Mouse (Mus musculus) forelimb bud, embryonic 11.5 days (tissue): ENCODE results near the gene 4930558K02Rik.

ENCODE experiments used
- DNase-seq: peaks from one replicate; pipeline ENCODE4 v3.0.0-alpha.2; 2012; ENCODE audit warnings: low read depth, low spot score

The 4930558K02Rik gene

DNA sequence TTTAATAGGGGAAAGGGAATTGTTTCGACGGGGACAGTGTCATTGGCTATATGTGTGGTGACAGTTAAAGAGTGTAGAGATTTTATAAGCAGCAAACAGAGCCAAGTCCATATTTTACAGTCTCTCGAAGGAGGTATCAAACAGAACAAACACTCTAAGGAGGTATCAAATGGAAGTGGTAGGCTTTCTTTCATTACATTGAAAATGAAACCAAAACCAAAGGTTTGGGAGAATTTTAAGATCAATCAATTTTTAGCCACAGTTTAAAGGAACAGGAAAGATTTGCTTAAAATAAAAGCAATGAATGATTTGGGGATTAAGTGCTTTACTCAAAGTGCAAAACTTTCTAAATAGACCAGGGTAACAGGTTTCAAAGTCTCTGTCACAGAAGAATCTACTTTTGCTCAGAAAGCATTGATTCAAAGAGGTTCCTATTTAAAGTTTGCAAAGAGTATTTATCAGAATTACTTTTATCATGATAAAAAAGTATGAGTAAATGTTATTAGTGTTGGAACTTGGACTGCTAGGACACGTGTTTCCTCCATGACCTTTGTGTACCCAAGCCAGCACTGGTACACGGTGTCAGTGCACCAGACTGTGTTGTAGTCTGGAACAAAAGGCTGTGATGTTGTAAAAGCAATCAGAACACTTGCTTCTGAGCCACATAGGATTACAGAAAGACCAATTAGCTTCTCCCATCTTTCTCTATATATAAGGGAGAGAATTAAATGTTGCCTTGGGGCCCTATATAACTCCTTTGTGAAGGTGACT lies 28.2 kb downstream of the 4930558K02Rik start:
- no peak for DNase-seq

DNA sequence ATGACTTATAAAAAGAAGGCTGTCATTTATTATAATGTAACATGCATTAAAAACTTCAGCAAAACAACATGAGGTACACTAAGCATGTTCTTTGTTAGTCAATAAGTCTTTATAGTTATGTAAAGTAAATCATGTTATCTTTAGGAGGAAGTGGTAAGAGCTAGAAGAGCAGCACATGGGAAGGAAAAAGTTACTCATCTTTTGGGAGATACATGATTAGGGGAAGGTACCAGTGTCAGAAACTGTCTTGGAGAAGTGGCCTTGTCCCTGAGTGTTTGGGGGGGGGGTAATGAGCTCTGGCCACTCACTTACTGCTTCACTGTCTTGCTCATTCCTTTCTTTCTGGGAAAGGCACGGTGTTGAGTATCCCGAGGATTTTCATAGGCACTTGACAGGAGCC lies 37.4 kb downstream of the 4930558K02Rik start:
- DNase-seq: no peak

DNA sequence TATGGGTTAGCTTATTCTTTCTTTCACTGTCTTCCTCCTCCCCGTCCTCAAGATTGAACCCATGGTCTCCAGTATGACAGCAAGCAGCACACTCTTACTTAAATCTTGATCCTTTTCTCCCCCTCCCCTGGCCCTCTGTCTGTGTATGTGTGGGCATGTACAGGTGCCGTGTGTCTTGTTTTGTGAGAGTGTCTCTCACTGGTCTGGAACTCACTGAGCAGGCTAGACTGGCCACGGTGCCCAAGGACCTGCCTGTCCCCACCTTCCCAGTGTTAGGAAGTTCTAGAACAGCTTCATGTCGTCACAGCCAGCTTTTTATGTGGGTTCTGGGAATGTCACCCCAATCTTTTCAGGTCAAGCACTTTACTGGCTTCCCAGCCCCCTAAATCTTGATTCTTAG lies 47.1 kb downstream of the 4930558K02Rik start:
- no peak for DNase-seq

DNA sequence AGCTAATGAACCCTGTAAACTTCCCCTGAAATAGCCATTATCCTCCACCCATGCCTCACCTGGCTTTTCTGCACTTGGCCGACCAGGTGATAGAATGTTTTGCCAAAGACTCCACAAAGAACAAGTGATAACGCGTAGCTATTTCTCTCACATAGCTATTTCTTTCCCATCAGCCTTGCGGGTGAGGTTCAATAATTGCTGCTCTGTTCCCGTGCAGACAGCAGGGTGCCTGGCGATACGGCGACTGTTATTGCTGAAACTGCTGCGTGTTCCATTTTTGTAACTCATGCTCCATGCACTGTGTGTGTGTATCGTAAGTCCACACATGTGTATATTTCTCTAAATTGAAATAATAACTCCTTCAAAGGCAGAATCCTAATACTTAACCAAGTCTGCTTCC lies 47.6 kb downstream of the 4930558K02Rik start:
- DNase-seq: no peak

DNA sequence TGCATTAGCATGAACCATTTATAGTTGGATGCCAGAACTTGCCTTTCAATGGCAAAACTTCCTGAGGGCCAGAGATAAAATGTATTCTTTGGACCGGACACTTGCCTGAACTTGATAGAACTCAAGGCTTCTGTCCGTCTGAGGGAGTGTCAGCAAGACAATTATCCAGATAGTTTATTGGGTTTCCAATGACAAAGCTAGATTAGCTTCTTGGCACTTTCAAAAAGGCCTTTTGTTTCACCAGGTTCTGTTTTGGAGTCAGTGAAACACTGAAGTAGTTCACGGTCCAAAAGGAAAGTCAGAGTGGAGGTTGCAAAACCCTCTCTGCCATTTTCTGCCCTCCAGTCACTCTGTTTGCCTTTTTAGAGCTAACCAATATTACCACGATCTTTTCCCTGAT lies 48.1 kb downstream of the 4930558K02Rik start:
- DNase-seq: no peak

DNA sequence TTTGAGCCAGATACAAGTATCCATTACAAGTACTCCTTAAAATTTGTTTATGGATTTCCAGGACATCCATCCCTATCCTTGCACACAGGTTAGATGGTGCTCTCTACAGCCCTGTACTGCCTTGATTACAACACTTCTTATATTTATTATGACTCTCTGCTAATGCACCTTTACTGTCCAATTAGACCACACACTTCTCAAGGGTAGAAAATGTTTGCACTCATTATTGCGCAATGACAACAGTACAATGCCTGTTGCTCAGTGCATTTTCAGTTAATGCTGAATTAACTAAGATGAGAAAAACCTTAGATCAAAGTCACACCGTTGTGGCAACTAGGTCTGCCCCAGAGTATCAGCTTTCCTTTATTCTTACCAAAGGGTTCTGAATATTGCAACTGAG lies 51.5 kb downstream of the 4930558K02Rik start:
- no peak for DNase-seq

DNA sequence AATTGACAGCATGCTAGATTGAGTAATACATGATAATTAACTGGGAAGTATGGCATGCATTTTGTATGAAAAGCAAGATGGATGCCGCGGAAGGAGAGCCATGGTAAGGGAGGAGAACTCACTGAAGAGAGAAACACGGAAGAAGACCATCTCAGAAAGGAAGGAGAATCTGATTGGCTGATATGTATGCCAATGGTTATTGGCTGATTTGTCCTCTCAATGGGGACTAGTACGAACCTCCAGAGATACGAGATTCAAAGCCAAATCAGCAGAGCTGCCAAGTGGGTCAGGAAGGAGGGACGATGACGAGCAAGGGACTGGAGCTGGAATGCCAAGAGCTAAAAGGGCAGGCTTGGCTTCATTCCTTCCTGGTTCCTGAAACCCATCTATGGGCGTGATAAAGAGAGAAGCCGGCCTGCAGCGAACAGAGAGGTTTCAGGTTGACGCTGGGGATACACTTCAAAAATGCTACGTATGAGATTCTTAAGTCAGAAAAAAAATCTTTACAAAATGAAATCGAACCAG lies 54.1 kb downstream of the 4930558K02Rik start:
- DNase-seq: no peak

DNA sequence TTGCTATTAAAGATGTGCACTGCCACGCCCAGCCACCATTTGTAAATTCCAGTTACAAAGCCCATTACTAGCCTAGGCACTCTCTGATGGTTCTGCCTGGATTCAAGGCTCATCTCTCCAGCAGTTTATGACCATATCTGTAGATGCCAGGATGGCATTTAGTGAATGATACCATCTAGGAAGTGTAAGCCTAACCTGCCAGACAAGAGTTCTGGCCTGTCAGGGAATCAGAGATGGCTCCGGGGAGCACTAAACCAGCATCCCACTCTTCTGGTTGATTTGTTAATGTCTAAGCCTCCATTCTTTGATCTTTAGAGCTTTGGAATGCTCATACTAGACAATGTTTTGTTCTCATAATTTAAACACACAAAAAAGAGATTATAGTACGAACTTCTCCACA lies 55.1 kb downstream of the 4930558K02Rik start:
- DNase-seq: no peak

DNA sequence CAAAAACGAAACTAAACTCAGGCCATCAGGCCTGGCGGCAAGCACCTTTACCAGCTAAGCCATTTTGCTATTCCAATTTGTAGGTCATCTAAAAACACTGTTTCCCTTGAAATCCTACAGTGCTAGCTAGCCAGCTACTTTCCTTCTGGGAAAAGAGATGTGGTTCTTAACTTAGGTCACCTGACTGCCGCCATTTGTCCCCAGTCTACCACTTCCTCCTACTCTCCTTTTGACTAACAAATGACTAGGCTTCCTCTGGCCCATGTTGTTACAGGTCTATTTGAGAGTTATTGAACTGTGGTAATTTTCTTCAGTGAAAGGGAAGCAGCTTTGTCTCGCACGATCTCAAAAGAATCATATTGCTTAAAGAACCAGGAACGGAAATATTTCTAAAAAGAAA lies 57.5 kb downstream of the 4930558K02Rik start:
- DNase-seq: no peak

DNA sequence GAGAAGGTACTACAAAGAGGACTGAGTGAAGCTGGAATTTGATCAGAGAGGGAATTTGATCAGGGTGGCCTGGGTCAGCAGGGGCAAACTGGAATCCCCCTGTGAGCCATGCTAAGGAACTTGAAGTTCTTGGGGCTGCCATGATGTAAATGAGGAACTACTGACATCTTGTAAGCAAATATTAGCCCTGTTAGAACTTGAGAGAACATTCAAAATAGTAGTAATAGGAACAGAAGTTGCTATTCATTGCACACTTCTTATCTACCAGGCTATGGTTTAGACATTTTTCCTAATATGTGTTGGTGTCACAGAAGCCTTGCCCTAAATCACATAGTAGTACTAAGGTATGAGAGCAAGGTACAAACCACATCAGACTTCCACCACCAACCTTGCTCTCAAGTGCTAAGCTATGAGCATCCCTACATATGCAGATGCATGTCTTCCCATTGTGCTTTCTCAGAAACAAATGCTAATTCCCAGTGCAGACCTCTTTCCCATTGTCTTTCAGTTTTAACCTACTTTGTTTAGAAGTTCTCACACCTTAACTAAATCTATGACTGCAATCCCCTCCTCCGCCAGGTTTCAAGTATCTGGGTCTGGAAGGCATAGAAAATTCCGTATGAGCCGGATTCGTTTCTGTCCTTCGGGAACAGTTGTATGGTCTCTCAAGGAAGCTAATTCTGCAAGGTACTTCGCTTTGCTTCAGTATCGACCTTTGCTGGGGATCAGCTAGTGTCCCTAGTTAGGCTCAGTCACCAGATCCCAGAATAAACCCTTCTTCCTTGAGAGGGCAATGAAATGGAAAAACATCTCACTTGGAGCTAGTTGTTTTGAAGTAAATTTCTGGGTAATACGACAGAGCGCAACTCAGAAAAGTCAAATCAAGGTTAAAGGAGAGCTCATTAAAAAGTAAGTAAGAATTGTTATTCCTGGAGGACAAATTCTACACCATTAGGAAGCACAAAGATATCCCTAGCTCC lies 58.7 kb downstream of the 4930558K02Rik start:
- DNase-seq: no peak

DNA sequence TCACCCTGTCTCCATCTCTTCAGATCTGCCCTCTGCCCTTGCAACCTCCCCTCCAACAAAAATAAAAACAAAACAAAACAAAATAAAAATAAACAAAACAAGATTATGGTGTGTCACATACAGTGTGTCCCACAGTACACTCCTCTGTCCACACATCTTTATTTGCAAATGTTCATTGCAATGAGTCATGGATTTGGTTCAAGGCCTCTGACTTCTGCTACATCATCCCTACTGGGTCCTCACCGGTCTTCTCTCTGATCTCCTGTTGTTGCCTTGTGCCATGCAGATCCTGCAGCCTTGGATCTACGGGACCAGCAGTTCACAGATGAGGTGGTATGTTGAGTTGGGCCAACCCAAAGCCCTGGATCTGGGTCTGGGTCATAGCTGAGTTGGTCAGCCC lies 59.8 kb downstream of the 4930558K02Rik start:
- no peak for DNase-seq

DNA sequence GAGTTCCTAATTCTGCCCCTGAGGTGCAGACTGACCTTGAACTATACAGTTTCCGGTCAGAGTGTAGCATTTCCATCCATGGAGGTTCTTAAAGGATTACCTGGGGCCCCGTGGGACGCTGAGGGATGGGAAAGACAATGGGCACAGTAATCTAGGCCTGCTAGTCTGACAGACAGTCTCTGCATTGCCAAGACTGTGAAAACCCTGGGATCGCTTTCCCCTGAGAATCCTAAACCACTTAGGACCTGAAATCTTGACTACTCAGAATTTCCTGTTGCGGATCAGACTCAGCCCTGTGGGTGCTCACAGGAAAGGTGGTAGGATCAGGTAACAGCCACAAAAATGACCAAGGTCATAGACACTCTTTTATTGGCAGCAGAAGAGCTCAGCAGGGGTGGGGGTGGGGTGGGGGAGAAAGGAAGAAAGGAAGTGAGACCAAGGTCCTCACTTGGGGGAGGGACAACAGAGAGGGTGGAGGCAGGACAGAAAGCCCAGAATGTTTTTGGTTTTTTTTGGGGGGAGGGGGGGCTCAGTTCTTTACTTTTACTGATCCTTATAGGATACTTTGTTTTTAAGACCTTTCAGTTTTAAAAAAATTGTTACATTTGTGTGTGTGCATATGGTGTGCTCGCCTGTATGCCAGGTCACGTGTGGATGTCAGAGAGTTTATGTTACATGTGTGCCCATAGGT lies 60.6 kb downstream of the 4930558K02Rik start:
- no peak for DNase-seq

DNA sequence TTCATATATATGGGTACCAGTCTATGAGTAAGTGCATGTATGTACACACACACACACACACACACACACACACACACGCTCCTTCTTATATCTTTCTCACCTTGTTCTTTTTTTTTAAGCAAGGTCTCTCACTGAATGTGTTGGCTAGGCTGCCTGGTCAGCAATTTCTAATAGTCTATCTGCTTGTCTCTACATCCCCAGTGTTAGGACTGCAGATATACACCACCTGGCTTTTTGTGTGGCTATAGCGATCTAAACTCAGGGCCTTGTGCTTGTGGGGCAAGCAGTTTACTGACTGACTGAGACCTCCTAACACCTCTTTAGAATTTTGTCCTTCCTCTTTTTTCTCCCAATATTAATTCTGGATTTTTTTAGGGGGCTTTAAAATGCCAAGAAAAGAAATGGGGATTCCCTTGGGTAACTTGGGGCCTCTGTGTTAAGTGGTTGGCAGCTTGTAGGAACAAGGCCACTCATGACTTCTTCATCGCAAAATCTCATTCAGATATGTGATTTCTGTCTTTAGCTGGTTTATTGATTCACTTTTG lies 61.4 kb downstream of the 4930558K02Rik start:
- no peak for DNase-seq

DNA sequence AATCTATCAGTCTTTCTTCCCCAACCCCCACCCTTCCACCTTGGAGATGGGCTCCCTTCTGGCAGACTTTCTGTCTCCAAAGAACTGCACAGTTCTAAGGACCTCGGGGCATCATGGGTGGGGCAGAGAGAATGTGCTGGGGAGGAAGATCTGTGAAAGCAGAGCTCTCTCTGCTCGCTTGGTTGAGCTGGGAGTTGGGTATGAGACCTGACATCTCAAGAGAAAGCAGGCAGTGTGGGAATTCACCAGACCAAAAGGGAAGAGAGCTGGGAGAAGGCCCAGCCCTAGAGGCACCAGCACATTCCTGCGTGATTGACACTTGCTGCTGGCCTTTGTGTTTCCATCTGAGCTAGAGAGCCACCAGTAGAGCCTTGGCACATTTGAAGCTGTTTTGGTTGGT lies 63.4 kb downstream of the 4930558K02Rik start:
- DNase-seq: no peak

DNA sequence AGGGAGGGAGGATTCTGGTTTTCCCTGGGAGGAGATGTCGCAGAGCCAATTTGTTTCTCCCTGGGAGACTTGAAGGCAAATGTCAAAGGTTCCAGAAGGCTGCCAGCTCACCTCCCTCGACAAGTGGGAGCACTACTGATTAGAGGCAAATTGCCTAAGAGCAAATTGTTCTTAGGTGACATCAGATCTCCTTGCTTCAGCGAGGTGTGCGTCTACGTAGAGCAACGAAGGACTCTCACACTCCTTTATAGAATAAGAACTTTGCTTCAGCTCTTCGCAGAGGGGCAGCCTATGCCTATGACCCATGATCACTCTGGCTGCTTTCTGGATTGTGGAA lies 65.8 kb downstream of the 4930558K02Rik start:
- DNase-seq: no peak

DNA sequence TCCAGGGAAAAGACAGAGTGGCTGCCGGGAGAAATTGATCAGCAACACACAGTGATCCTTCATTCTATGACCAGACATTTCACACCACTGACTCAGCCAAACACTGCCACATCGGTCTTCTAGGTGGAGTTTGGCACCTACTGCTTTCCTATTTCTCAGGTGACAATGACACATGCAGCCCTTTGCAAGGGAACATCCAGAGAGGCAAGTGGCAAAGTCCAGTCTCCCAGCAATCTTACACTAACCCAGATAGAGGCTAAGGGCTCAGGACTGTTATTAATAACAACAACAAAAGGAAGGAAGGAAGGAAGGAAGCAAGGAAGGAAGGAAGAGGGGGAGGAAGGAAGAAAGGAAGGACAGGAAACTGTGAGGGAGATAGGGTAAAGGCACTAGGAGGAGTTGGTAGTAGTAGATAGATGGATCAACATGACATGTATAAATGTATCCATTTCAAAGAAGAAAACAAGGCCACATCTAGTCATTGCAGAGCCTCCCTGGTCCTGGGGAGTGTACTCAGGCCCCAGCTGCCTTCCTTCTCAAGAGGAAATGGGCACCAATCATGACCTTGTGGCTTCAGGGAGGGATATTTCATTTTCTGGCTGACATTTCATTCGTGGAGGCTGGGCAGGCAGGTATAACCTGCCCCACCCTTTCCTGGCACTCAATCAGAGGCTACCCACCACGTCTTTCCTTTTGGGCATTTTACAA lies 66.3 kb downstream of the 4930558K02Rik start:
- DNase-seq: no peak

DNA sequence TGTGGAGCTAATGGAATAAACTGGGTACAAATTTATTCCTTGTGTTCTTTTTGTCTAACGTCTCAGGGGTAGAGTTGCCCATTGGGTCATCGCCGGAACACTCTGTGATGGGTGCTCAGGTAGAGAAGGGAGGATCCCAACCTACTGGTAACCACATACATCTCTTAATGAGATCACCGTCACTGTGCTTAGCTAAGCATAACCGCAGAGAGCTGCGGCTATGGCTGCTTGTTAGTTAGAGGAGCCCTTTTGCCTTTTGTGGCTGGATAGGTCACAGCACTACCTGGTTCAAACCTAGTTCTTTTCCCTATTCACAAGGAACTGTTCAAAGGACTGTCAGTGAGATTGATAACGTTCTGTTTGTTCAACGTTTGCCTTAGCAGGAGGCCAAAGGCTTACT lies 70.4 kb downstream of the 4930558K02Rik start:
- DNase-seq: no peak

DNA sequence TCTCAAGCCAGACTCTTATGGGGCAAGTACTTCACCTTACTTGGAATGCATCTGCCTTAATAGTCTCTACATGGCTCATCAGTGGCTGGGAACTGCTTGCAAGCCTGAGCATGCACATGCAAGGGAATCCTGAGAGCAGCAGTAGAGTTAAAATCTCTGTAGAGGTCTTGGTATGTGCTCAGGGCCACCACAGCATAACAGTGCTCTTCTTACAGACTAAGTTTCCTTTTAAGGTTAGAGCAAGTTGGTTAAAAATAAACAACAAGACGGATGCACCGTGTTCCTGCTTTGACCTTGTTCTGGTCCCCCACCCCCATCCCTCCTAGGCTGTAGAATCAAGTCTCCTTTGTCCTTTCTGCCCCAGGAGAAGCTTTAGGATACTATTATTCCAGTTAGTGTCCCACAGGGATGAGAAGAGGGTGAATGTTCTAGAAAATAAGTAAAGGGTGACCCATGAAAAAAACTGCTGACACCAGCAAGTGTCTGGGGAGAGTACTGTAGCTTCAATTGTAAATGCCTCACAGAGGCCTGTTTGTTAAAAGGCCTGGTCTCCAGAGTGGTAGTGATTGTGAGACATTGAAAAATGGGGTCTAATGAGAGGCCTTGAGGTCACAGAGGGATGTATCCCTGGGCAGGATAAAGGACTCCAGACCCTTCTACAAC lies 71.5 kb downstream of the 4930558K02Rik start:
- peak; percentile 7 for DNase-seq

DNA sequence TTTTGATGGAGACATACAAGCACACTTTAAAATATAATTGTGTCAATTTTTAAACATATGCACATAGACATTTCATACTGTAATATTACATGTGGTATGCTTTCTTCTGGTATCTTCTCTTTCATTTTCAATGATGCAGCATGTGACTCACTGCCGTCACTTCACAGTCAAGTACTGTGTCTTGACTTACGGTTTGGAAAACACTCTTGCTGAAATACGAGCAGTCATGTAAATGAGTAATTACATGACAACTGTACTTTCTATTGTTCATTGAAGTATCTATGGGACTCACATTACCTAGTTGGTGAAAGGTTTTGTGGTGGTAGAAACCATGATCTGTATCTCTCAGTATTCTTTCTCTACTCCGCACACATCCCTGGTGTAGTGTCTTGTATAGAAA lies 72.3 kb downstream of the 4930558K02Rik start:
- DNase-seq: no peak

DNA sequence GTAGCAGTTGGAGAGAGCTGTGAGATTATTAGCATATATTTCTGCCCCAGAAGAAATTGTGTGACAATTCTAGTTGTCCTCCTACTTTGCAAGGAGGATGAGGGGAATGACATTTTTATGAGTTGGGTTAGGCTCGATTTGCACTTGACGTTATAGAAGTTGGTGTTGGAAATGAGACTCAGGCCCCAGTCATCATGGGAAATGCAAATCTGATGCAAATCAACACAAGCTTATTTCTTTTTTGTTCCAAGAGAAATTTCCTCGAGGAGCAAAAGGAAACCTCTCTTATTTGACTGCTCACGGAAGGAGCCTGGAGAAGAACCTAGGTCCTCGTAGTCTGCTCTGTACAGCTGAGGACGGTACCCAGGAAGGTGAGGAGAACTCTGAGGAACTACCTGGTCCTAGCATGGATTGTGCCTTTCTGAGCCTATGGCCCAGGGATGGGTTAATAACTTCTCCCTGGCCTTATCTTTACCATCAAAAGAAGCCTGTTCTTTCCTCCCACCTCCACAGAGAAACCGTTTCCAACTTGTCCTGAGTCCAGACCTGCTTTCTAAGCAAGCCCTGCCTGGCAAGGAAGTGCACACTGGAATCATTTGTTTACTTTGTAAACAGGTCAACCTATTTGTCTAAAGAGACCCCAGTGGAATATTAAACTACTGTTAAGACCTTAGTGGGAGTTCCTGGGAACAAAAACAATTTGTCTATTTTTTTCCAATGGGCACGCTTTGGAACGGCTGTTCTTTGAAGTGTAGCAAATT lies 76.6 kb downstream of the 4930558K02Rik start:
- no peak for DNase-seq
